Mouse (Mus musculus) embryonic fibroblast, embryonic 13.5 days (primary cell): ENCODE data around the gene Hmga2.

Experiments
- CTCF ChIP-seq: IDR thresholded peaks from 2 replicates; pipeline ENCODE4 v1.5.1; 2011; ENCODE audit warnings: mild to moderate bottlenecking, control low read depth, low read length, moderate library complexity, borderline replicate concordance; ENCODE audit not compliant: insufficient read depth
- POLR2A ChIP-seq: IDR thresholded peaks from 2 replicates; pipeline ENCODE4 v1.6.1; 2011; ENCODE audit warnings: low read depth, mild to moderate bottlenecking, control low read depth, low read length, moderate library complexity

GRCm38 (mm10) chr10:120431435-120431834 lies 44.8 kb downstream of the Hmga2 start:
- TF ChIP-seq CTCF (peak; percentile 35; the same call in 1 of the 2 replicates), POLR2A (no peak)
